Mouse (Mus musculus): Measurements from ENCODE around the gene Rad51b. TPM values are rescaled to one million over a fixed set of nuclear protein-coding genes. Genes with fewer than 3 reads are reported as not detected.

Gene Rad51b
- total and polyA plus RNA-seq, 3 experiments: 6.5 to 8.6 (median 8.5) TPM

GRCm38 (mm10) chr12:79821901-79822300, 524.8 kb downstream of the Rad51b start:
- no peak for DNase-seq (ENCODE audit: extremely low read depth)
- H3K79me2 ChIP-seq (replicated peaks; ENCODE audit: control insufficient read depth, extremely low read depth, insufficient read depth, poor library complexity, severe bottlenecking): no peaks in the 10 kb centered on the region
- no peak for TF ChIP-seq MEF2A (IDR thresholded peaks at IDR 0.05; ENCODE audit: borderline replicate concordance, low read depth, low read length)
- TF ChIP-seq JUN (IDR thresholded peaks at IDR 0.05; ENCODE audit: insufficient read depth, low read depth, low read length): no peak
- TF ChIP-seq PAX5 (IDR thresholded peaks at IDR 0.05; ENCODE audit: low read length): no peak
- TF ChIP-seq RAD21 (IDR thresholded peaks at IDR 0.05; ENCODE audit: low read depth, low read length): no peak
- TF ChIP-seq EP300 (IDR thresholded peaks at IDR 0.05; ENCODE audit: low read length): no peak
- no peak for TF ChIP-seq BHLHE40 (IDR thresholded peaks at IDR 0.05; ENCODE audit: low read depth, low read length)
- TF ChIP-seq USF1 (IDR thresholded peaks at IDR 0.05; ENCODE audit: low read depth, low read length): no peak
- no peak for TF ChIP-seq GABPA (IDR thresholded peaks at IDR 0.05; ENCODE audit: insufficient replicate concordance, low read depth, low read length)
- no peak for TF ChIP-seq JUND (conservative IDR thresholded peaks at IDR 0.05; ENCODE audit: low read depth, low read length)
- no peak for TF ChIP-seq POLR2A (IDR thresholded peaks at IDR 0.05; ENCODE audit: low read depth, low read length)
- TF ChIP-seq SMC3 (IDR thresholded peaks at IDR 0.05; ENCODE audit: low read depth, low read length): no peak
- no peaks in the 10 kb centered on the region for H3K9me3 ChIP-seq (replicated peaks; ENCODE audit: low read length)
- peaks cover 0 to 5% of the 10 kb centered on the region in 2 experiments; a peak in 2 of 4 replicates for H3K4me1 ChIP-seq (ENCODE audit: control insufficient read depth in 1 of 2, insufficient read depth in 2 of 2)
- in situ Hi-C loops (cut with MboI; ENCODE audit: low pct_ligation_motif_present, low pct_unique_long_range_greater_than_20kb, low sequenced_read_pairs): no loop called here
- no peaks in the 10 kb centered on the region for H3K27me3 ChIP-seq (replicated peaks)
- no peaks in the 10 kb centered on the region for H3K36me3 ChIP-seq (replicated peaks in 1 of 2; ENCODE audit: control insufficient read depth in 1 of 2, insufficient read depth in 1 of 2, low read length in 1 of 2)
- no peak overlapping the region for H3K9ac ChIP-seq (ENCODE audit: insufficient read depth, low read depth)
- H3K4me3 ChIP-seq (replicated peaks in 1 of 3; ENCODE audit: low read depth in 2 of 3, low read length in 2 of 3, poor library complexity in 1 of 3): no peak overlapping the region
- no peak overlapping the region for H3K27ac ChIP-seq (ENCODE audit: insufficient read depth, low read depth)
- dilution Hi-C loops (cut with MboI; ENCODE audit: extremely low pct_ligation_motif_present, extremely low pct_unique_long_range_greater_than_20kb, low sequenced_read_pairs): no loop called here
- H3K4me2 ChIP-seq (ENCODE audit: insufficient read depth, low read depth, poor library complexity, severe bottlenecking): no peak overlapping the region

GRCm38 (mm10) chr12:79822401-79822800, 525.3 kb downstream of the Rad51b start:
- in situ Hi-C loops (cut with MboI; ENCODE audit: low pct_ligation_motif_present, low pct_unique_long_range_greater_than_20kb, low sequenced_read_pairs): no loop called here
- no peak for TF ChIP-seq MAFK (IDR thresholded peaks at IDR 0.05; ENCODE audit: insufficient replicate concordance, low read length)
- TF ChIP-seq TBP (conservative IDR thresholded peaks at IDR 0.05; ENCODE audit: low read depth, low read length): no peak
- no peak for TF ChIP-seq TCF12 (IDR thresholded peaks at IDR 0.05; ENCODE audit: low read depth, low read length)
- no peak for TF ChIP-seq POLR2AphosphoS2 (IDR thresholded peaks at IDR 0.05; ENCODE audit: low read depth, low read length)
- TF ChIP-seq SMC3 (IDR thresholded peaks at IDR 0.05; ENCODE audit: low read depth, low read length): no peak
- TF ChIP-seq IRF4 (IDR thresholded peaks at IDR 0.05; ENCODE audit: low read depth, low read length): no peak
- TF ChIP-seq GABPA (IDR thresholded peaks at IDR 0.05; ENCODE audit: insufficient replicate concordance, low read depth, low read length): no peak
- TF ChIP-seq JUND (conservative IDR thresholded peaks at IDR 0.05; ENCODE audit: low read depth, low read length): no peak
- TF ChIP-seq ZC3H11A (IDR thresholded peaks at IDR 0.05; ENCODE audit: low read depth, low read length): no peak
- no peak for TF ChIP-seq CHD1 (IDR thresholded peaks at IDR 0.05; ENCODE audit: low read depth, low read length)
- TF ChIP-seq PAX5 (IDR thresholded peaks at IDR 0.05; ENCODE audit: low read length): no peak
- no peak for TF ChIP-seq CHD2 (IDR thresholded peaks at IDR 0.05; ENCODE audit: low read length)
- TF ChIP-seq BHLHE40 (IDR thresholded peaks at IDR 0.05; ENCODE audit: low read depth, low read length): no peak
- TF ChIP-seq JUN (IDR thresholded peaks at IDR 0.05; ENCODE audit: insufficient read depth, low read depth, low read length): no peak
- no peak for TF ChIP-seq RAD21 (IDR thresholded peaks at IDR 0.05; ENCODE audit: low read depth, low read length)
- TF ChIP-seq ZMIZ1 (IDR thresholded peaks at IDR 0.05; ENCODE audit: low read depth, low read length): no peak
- TF ChIP-seq ZKSCAN1 (IDR thresholded peaks at IDR 0.05; ENCODE audit: borderline replicate concordance, low read depth, low read length): no peak
- no peak for TF ChIP-seq POLR2A (IDR thresholded peaks at IDR 0.05; ENCODE audit: low read depth, low read length)
- TF ChIP-seq ELF1 (IDR thresholded peaks at IDR 0.05; ENCODE audit: low read depth, low read length): no peak
- no peak for TF ChIP-seq USF2 (conservative IDR thresholded peaks at IDR 0.05; ENCODE audit: low read depth, low read length)
- H3K4me2 ChIP-seq (ENCODE audit: insufficient read depth, low read depth, poor library complexity, severe bottlenecking): no peak overlapping the region
- dilution Hi-C loops (cut with MboI; ENCODE audit: extremely low pct_ligation_motif_present, extremely low pct_unique_long_range_greater_than_20kb, low sequenced_read_pairs): no loop called here
- DNase-seq (ENCODE audit: extremely low read depth): no peak
- no peak overlapping the region for H3K4me3 ChIP-seq (replicated peaks in 1 of 3; ENCODE audit: low read depth in 2 of 3, low read length in 2 of 3, poor library complexity in 1 of 3)
- no peak overlapping the region for H3K9ac ChIP-seq (ENCODE audit: insufficient read depth, low read depth)
- H3K27me3 ChIP-seq (replicated peaks): no peaks in the 10 kb centered on the region
- H3K36me3 ChIP-seq (replicated peaks in 1 of 2; ENCODE audit: control insufficient read depth in 1 of 2, insufficient read depth in 1 of 2, low read length in 1 of 2): no peaks in the 10 kb centered on the region
- H3K4me1 ChIP-seq (ENCODE audit: control insufficient read depth in 1 of 2, insufficient read depth in 2 of 2): peaks cover 0 to 9% of the 10 kb centered on the region in 2 experiments; a peak in 2 of 4 replicates
- no peaks in the 10 kb centered on the region for H3K79me2 ChIP-seq (replicated peaks; ENCODE audit: control insufficient read depth, extremely low read depth, insufficient read depth, poor library complexity, severe bottlenecking)
- H3K9me3 ChIP-seq (replicated peaks; ENCODE audit: low read length): no peaks in the 10 kb centered on the region
- no peak overlapping the region for H3K27ac ChIP-seq (ENCODE audit: insufficient read depth, low read depth)
